Mouse (Mus musculus) granulocyte monocyte progenitor cell, adult 5-6 weeks (primary cell): ENCODE measurements at regions not wholly inside any gene's neighbourhood (a gene's known extent, or its start where the extent isn't known, plus 50 kb on each side); places are given as distances from the start of the nearest gene placed in this dataset.

Experiments used
- ATAC-seq: replicated peaks from 2 replicates; pipeline ENCODE4 v1.8.0; 2016; ENCODE audit warnings: mild to moderate bottlenecking, moderate TSS enrichment, inconsistent platforms; ENCODE audit not compliant: poor library complexity, severe bottlenecking

- ATAC-seq, result no peak
Observed at GRCm38 (mm10) chrX:99552778-99553177, 81.7 kb upstream of the Pja1 start.

- no peak for ATAC-seq
Observed at GRCm38 (mm10) chrX:99550057-99550760, 79.1 kb upstream of the Pja1 start.

GRCm38 (mm10) chrX:99548284-99549019, 77.4 kb upstream of the Pja1 start:
- no peak for ATAC-seq

- no peak for ATAC-seq
Observed at GRCm38 (mm10) chrX:99544410-99544809, 73.3 kb upstream of the Pja1 start.

- no peak for ATAC-seq
Observed at GRCm38 (mm10) chrX:99541916-99542315, 70.8 kb upstream of the Pja1 start.

- ATAC-seq, result no peak
Observed at GRCm38 (mm10) chrX:99540087-99540576, 69.1 kb upstream of the Pja1 start.

- ATAC-seq, result no peak
Observed at GRCm38 (mm10) chrX:99539684-99540083, 68.6 kb upstream of the Pja1 start.

- no peak for ATAC-seq
Observed at GRCm38 (mm10) chrX:99537814-99538213, 66.7 kb upstream of the Pja1 start.

- no peak for ATAC-seq
Observed at GRCm38 (mm10) chrX:99534922-99535321, 63.8 kb upstream of the Pja1 start.

- no peak for ATAC-seq
Observed at GRCm38 (mm10) chrX:99531154-99531553, 60.1 kb upstream of the Pja1 start.

GRCm38 (mm10) chrX:99530511-99530910, 59.4 kb upstream of the Pja1 start:
- ATAC-seq, result no peak

- peak; percentile 92 for ATAC-seq
Observed at GRCm38 (mm10) chrX:99523306-99523705, 52.2 kb upstream of the Pja1 start.

- peak; percentile 81 for ATAC-seq
Observed at GRCm38 (mm10) chrX:99522830-99523229, 51.8 kb upstream of the Pja1 start.

GRCm38 (mm10) chrX:99522289-99522688, 51.2 kb upstream of the Pja1 start:
- no peak for ATAC-seq

GRCm38 (mm10) chrX:99521866-99522265, 50.8 kb upstream of the Pja1 start:
- no peak for ATAC-seq
